Mouse (Mus musculus) spleen, adult 2 months (tissue): ENCODE measurements at regions not wholly inside any gene's neighbourhood (a gene's known extent, or its start where the extent isn't known, plus 50 kb on each side); places are given as distances from the start of the nearest gene placed in this dataset.
A peak's percentile ranks its signal among the peaks of the same experiment; 100 is the strongest.

Experiments used
- DNase-seq, 2 experiments: peaks; one replicate each; pipeline versions ENCODE4 v3.0.0 to v3.0.0-alpha.2; 2012 to 2021; ENCODE audit warnings: low spot score in 2 of 2, low read depth in 1 of 2
- H3K27ac ChIP-seq: fragments of 200-500 bp; 2 replicates; pipeline ENCODE4 v1.5.1; 2012; ENCODE audit warnings: low read length, inconsistent platforms; ENCODE audit not compliant: insufficient read depth
- H3K27me3 ChIP-seq: fragments of 200-500 bp; 2 replicates; pipeline ENCODE4 v1.6.1; 2012; ENCODE audit warnings: mild to moderate bottlenecking, moderate library complexity, low read length, inconsistent platforms; ENCODE audit not compliant: control insufficient read depth, insufficient read depth
- H3K36me3 ChIP-seq: fragments of 200-500 bp; 2 replicates; pipeline ENCODE4 v1.6.1; 2012; ENCODE audit warnings: mild to moderate bottlenecking, low read length, inconsistent platforms; ENCODE audit not compliant: control insufficient read depth, insufficient read depth
- H3K4me1 ChIP-seq: fragments of 200-500 bp; 2 replicates; pipeline ENCODE4 v1.6.1; 2011; ENCODE audit warnings: inconsistent platforms; ENCODE audit not compliant: control insufficient read depth, insufficient read depth, insufficient read length
- H3K4me3 ChIP-seq: fragments of 200-500 bp; 2 replicates; pipeline ENCODE4 v1.5.1; 2011; ENCODE audit warnings: mild to moderate bottlenecking, inconsistent platforms; ENCODE audit not compliant: insufficient read depth, insufficient read length; ENCODE audit errors: extremely low read depth
- CTCF ChIP-seq: fragments of 200-500 bp; IDR thresholded peaks from 2 replicates; pipeline ENCODE4 v1.5.1; 2011; ENCODE audit warnings: mild to moderate bottlenecking, inconsistent platforms; ENCODE audit not compliant: insufficient read depth, insufficient read length, insufficient replicate concordance; ENCODE audit errors: extremely low read depth
- POLR2A ChIP-seq: fragments of 200-500 bp; IDR thresholded peaks from 2 replicates; pipeline ENCODE4 v1.6.1; 2011; ENCODE audit warnings: low read depth, low read length, inconsistent platforms
- WGBS: fragments of 180-500 bp; shearing (Covaris S2); methylation state at CpG from one replicate; pipeline ENCODE4 v1.1.7; 2018; 5-methylcytosine and 5-hydroxymethylcytosine counted together

- 20% methylated on average over 1 of the region's 1 CpGs for WGBS
- no peaks in the 10 kb centered on the region for H3K36me3 ChIP-seq
- no peak overlapping the region for H3K4me3 ChIP-seq
- DNase-seq, result no peak
- H3K27me3 ChIP-seq, result no peaks in the 10 kb centered on the region
- TF ChIP-seq POLR2A (no peak), CTCF (no peak)
- no peaks in the 10 kb centered on the region; the same call in 1 of the 2 replicates for H3K4me1 ChIP-seq
- no peak overlapping the region for H3K27ac ChIP-seq
These were observed 52.5 kb downstream of the Adm start for GRCm38 (mm10) chr7:110679916-110680315.

GRCm38 (mm10) chr7:110682911-110683310 lies 55.5 kb downstream of the Adm start:
- no peaks in the 10 kb centered on the region; the same call in 1 of the 2 replicates for H3K4me1 ChIP-seq
- no peaks in the 10 kb centered on the region for H3K36me3 ChIP-seq
- WGBS, result 82% methylated on average over 4 of the region's 4 CpGs
- no peak overlapping the region for H3K27ac ChIP-seq
- no peak overlapping the region for H3K4me3 ChIP-seq
- no peaks in the 10 kb centered on the region for H3K27me3 ChIP-seq
- TF ChIP-seq POLR2A, result no peak
- TF ChIP-seq CTCF, result no peak
- no peak for DNase-seq

DNA sequence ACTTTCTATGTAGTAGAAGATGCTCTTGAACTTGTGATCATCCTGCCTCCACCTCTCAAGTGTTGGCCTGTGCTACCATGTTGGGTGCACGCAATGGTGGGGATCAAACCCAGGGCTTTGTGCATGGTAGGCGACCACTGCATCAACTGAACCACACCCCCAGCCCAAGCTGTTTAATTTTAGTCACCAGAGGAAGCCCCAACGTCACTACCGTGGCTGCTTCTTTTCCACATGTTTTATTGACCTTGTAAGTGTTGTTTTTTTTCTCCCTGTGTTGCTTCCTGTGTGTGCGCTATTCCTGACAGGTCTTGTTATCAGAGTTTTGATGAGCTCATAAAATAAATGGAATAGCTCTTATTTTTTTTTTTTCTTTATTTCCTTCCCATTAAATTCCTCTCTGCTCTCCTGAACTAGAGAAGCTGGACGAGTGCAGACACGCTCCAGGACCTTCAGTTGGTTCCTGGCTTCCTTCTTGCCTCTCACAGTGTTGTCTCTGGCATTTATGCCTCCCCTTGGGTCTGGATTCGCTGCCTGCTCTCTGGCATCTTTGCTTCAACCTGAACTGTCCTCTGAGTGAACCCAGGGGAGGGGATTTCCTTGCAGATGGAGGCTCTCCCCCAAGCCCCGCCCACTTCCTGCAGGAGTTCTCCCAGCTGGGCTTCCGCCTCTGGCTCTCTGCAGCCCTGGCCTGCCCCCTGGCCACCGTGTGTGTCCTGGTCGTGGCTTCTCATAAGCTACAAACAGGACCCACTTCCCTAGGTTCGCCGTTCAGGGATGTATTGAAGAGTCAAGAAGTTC lies 61.6 kb downstream of the Adm start:
- Histone ChIP-seq H3K4me3 (no peak overlapping the region), H3K27ac (peak overlapping the region; percentile 52; the same call in 1 of the 2 replicates), H3K36me3 (no peaks in the 10 kb centered on the region), H3K4me1 (peaks cover 12% of the 10 kb centered on the region; the same call in 1 of the 2 replicates), H3K27me3 (no peaks in the 10 kb centered on the region)
- no peak for TF ChIP-seq CTCF
- no peak for TF ChIP-seq POLR2A
- peak; percentile 30 to 78 for DNase-seq
- WGBS, result 12% methylated on average over 14 of the region's 14 CpGs

- TF ChIP-seq CTCF (no peak), POLR2A (no peak)
- DNase-seq, result no peak
- 90% methylated on average over 2 of the region's 2 CpGs for WGBS
- H3K36me3 ChIP-seq, result no peaks in the 10 kb centered on the region
- H3K27ac ChIP-seq, result no peak overlapping the region
- H3K4me1 ChIP-seq, result peaks cover 12% of the 10 kb centered on the region; the same call in 1 of the 2 replicates
- H3K4me3 ChIP-seq, result no peak overlapping the region
- H3K27me3 ChIP-seq, result no peaks in the 10 kb centered on the region
These were observed 62.8 kb downstream of the Adm start for GRCm38 (mm10) chr7:110690241-110690640.

DNA sequence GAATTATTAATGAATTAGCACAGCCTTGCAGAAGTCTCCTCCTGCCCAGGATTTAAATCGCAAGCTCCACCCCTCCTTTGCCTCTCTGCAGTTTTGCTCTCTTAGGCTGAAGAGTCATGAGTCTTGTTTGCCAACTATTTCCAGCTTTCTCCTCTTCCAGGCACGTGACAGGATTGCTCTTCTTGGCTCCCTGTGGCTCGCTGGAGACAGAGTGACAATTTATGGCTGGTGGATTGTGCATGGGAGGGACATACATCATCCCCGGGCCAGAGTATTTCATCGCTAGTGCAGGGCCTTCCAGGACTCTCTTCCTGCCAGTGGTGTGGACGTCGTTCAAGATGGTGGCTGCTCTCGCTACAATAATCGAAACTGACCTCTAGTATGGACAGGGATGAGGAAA lies 63.4 kb downstream of the Adm start:
- H3K27ac ChIP-seq, result no peak overlapping the region
- TF ChIP-seq CTCF (no peak), POLR2A (no peak)
- peaks cover 12% of the 10 kb centered on the region; the same call in 1 of the 2 replicates for H3K4me1 ChIP-seq
- 86% methylated on average over 9 of the region's 9 CpGs for whole genome bisulfite sequencing
- H3K36me3 ChIP-seq, result no peaks in the 10 kb centered on the region
- no peak for DNase-seq
- H3K4me3 ChIP-seq, result no peak overlapping the region
- H3K27me3 ChIP-seq, result no peaks in the 10 kb centered on the region

GRCm38 (mm10) chr7:110694262-110694661 lies 66.8 kb downstream of the Adm start:
- TF ChIP-seq CTCF (no peak), POLR2A (no peak)
- Histone ChIP-seq H3K27ac (no peak overlapping the region), H3K4me1 (peaks cover 4% of the 10 kb centered on the region; the same call in 1 of the 2 replicates), H3K27me3 (no peaks in the 10 kb centered on the region), H3K36me3 (no peaks in the 10 kb centered on the region), H3K4me3 (no peak overlapping the region)
- no peak for DNase-seq
- 80% methylated on average over 5 of the region's 5 CpGs for WGBS

DNA sequence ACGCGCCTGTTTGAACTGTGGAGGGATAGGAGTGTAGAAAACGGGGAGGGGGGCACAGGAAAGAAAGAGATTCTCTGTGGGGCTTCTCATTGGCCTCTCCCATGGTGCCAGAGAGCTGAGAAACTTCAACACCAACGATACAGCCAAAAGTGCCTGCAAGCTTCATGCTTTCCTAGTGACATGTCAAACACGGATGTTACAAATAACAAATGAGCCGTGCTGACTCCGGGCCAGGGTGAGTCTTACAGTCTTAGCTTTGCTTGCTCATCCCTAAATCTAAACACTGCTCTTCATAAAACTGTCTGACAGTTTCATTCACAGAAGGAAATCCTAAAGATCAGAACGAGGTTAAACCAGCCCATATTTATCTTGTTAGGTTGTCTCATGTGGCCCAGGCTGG lies 68.3 kb downstream of the Adm start:
- TF ChIP-seq POLR2A (no peak), CTCF (no peak)
- no peaks in the 10 kb centered on the region for H3K36me3 ChIP-seq
- H3K4me1 ChIP-seq, result no peaks in the 10 kb centered on the region
- no peak overlapping the region for H3K4me3 ChIP-seq
- H3K27ac ChIP-seq, result no peak overlapping the region
- no peaks in the 10 kb centered on the region for H3K27me3 ChIP-seq
- DNase-seq, result no peak
- 85% methylated on average over 8 of the region's 8 CpGs for WGBS
